Mouse (Mus musculus): ENCODE measurements around the gene Prss56.

Gene Prss56

DNA sequence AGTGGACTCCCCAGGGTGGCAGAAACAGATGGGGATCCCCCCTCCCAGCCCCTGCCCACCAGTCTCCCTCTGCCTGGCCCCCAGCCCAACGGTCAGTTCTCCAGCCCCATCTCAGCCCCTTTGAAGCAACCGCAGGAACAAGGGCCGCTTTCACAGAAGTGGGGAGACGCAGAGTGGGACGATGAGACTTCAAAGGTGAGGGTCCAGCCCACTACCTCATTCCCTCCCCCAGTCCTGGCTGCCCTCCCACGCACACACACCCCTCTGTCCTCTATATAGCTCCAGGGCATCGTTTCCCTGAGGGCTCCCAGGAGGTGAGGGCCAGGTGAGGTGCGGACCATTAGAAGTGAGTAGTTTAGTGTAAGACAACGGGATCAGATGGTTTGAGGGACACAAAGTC, at the start of gene Prss56:
Prss56 (plus strand) TSS at position 301 of the 400 bp plus-strand sequence.
- no peak for DNase-seq (ENCODE audit: low spot score in 2 of 2)

DNA sequence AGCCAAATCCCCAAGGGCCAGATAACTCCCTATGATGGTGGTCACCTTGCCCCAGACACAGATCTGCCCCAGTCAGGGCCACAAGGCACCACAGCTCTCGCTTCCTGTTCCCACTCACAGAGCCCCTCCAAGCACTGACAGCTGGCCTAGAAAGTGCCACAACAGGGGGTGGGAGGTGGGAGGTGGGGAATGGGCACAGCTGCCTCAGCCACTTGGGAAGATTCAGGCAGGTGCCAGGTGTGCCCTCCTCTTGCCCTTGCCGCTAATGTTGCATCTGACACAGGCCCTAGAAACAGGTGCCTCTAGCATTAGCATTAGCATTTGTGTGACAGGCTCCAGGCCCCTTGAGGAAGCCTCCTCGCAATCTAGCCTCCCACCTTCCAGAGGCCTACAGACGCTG, 41.6 kb upstream of the Prss56 start:
- DNase-seq (ENCODE audit: low spot score in 2 of 2), result no peak

DNA sequence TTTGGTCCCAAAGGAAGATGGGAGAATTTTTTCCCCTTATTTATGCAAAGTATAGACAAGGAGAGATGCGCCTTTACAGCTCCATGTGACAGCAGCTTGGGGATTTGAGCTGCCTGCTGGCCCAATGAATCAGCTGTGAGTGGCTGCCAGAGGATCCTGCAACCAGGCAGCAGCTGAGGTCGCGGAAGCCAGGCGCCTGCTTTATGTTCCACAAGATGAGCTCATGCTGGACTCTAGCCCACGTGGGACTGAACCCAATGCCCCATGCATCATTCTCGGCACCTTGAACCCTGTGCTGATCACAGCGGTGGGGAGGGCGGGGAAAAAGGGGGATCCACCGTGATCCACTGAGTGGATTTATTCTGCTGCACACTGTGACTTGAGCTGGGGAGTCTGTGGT, 40.7 kb upstream of the Prss56 start:
- no peak for DNase-seq (ENCODE audit: low spot score in 2 of 2)

DNA sequence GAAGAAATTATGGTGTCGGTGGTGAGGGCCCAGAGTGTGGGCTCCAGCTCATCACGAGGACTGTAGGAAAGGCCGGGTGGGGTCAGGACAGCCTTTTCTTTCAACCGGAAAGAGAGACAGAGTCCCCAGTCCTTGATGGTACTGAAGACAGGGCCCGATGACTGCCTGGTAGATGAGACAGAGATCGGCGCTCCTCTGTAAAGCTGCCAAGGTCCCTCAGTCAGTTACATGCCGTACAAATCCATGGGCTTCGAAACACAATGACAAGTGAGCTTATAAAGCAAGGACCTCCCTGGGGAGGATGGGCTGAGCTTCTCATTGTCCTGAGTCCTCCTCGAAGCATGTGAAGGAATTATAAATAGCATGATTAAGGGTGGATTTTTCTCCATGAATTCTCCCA, 40.0 kb upstream of the Prss56 start:
- no peak for DNase-seq (ENCODE audit: low spot score in 2 of 2)

DNA sequence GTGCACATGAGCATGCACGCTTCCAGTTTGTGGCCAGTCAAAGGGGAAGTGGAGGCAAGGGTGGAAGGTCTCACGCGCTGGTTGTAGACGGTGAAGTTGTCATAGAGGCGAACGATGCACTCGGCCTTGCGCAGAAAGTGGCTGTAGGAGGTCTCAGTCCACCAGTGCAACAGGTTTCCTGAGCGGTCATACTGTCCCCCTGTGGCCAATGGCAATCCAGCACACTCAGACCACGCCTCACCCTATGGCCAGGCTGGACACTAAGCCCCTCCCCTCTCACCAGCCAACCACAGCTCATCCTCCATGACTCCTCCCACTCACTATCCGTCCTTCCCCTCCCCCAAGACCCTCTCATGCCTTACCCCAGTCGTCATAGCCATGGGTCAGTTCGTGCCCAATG, 33.7 kb upstream of the Prss56 start:
- no peak for DNase-seq (ENCODE audit: low spot score in 2 of 2)

DNA sequence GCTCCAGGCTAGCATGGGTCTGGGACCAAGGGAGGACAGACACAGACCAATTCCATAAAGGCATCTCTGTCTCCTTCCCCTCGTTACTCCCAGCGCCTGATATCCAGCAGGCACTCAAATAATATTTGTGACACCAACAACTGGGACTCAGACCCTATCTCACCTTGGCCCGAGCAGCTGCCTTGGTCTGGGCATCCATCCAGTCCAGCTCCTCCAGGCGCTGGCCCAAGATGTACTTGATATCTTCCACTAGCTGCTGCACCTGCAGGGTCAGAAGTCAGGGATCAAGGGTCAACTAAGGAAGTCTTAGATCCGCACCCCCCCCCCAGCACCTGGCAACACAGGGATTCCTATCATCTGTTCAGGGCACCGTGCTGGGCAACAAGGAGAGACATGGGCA, 31.8 kb upstream of the Prss56 start:
- no peak for DNase-seq (ENCODE audit: low spot score in 2 of 2)

DNA sequence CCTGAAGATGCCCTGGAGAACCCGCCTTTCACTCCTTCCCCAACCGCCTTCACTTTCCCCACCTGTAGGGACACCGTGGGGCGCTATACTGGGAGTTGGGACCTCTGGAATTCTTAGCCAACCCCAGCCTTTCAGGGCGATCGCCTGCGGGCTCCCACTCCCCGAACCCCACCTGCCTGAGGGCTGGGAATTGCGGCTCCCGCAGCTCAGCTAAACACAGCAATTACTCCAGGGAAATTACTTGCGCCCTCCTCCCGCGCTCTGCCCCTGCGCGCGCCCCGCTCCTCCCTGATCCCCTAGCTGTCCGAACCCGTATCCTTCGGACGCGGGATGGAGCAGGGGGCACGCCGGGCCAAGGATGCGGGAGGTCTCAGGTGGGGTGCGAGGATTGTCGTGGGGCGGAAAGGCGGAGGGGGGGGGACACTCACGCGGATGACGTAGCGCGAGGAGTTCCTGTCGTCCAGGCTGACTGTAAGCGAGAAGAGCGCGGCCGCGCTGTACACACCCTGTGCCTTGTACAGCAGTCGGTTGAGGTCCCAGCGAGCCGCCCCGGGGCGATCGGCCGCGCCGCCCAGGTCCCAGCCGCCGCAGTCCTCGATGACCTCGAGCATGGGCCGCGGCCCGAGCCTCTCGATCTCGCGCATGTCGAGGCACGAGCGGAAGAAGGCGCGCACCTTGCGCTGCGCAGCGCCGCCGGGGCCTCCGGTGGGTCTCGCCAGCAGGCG, 29.2 kb upstream of the Prss56 start:
- no peak for DNase-seq (ENCODE audit: low spot score in 2 of 2)

DNA sequence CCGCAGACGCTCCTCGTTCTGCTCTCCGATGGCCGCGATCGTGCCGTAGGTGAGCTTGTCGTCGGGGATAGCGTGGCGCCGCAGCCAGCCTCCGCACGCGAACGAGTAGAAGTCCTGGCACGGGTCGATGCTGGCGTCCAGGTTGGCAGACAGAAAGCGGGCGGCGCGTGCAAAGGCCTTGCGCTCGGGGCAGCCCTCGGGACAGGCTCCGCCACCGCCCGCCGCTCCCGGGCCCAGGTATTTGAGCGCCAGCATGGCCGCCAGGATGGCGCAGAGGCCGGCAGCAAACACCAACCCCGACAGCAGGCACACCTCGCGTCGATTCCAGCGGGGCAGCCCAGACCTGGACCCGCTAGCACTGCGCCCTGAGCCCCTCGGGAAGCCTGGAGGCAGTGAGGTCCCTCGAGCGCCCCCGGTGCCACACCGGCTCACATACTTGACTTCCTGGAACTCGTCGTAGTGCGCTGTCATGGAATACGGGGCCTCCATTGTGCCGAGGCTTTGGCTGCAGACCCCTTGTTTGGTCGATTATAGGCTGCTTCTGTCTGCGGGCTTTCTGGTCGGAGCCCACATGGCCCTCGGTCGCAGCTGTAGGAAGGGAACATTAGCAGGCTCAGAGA, 28.5 kb upstream of the Prss56 start:
- no peak for DNase-seq (ENCODE audit: low spot score in 2 of 2)

DNA sequence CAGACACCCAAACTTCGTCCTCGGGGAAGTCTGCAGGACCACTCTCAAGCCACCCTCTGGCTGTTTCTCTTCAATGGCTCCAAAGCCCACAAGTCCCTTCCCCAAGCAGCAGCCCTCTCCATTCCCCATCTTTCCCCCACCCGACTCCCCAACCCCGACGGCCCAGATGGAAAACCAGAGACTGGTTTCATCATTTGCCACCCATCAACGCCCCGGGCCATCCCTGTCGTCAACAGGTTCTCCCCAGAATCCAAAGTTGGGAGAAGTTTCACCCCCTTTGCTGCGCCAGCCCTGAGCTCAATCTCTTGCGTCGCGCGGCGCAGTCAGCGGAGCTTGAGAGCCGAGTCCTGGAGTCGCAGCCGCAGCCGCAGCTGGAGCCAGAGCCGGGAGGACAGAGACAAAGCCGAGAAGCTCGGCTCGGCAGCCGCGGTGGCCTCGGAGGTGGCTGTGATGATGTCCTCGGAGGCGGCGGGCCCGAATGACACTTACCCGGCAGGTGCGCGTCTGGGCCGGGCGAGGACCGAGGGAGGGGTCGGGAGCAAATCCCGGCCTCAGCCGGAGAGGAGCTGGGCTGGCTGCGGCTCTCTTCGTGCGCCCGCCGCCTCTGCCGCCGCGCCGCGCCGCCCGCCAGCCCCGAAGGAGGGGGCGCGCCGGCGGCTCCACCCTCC, 27.4 kb upstream of the Prss56 start:
- no peak for DNase-seq (ENCODE audit: low spot score in 2 of 2)

DNA sequence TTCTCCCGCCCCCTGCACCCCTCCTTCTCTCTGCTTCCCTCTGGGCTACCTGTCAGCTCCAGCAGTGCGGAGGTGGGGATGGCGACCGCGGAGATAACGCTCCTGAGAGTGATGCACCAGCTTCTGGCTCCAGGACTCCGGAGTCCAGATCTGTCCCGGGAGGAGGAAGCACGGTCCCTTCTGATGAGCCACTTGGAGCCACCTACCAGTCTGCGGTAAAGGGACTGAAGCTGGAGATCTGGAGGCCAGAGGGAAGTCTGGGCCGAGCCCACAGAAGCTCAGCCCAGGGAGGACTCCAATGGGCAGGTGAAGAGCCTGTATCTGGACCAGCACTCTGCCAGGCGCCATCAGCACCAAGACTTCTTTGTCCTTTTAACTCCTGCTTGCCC, 26.9 kb upstream of the Prss56 start, which contains the start of gene Ecel1:
Ecel1 (minus strand) TSS at position 323 of the 389 bp plus-strand sequence.
- no peak for DNase-seq (ENCODE audit: low spot score in 2 of 2)

DNA sequence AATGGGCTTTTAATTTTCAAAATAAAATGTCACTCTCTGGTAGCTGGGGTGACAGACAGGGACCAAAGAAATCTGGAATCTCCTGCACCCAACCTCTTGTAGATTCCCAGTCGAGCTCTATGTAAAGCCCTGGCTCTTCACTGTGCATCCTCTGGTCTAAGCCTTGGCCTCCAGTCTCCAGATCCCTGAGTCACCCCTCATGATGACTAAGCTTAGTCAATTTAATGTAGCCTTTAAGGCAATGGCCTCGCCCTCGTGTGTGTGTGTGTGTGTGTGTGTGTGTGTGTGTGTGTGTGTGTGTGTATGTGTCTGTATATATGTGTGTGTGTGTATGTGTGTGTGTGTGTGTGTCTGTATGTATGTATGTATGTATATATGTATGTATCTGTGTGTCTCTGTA, 23.7 kb upstream of the Prss56 start:
- DNase-seq (ENCODE audit: low spot score in 2 of 2), result no peak

DNA sequence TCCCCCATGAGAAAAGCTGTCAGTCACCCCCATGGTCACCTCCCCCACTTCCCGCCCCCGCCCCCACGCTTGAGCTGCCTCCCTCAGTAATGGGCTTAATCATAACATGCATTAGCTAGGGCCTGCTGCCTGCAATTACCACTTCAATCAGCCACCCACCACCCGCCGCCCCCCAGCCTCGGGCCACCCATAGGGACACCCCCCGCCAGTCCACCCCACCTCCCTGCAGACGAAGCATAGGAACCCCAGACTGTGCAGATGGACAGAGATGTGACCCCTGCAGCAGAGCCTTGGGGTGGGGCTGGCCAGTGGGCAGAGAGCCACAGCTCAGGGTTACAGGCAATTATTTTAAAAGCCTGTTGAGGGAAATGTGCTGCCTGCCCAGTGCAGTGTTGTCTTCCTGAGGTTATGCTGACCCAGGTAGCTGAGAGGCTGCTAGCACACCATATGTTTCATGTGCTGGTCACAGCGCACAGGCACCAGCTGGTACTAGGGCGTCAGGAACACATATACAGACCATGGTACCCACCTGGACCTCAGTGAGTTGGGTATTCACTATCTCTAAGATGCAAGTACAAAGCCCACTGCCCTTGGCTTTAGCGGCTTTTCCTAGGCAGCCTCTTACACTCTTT, 18.8 kb upstream of the Prss56 start:
- DNase-seq (ENCODE audit: low spot score in 2 of 2), result no peak

DNA sequence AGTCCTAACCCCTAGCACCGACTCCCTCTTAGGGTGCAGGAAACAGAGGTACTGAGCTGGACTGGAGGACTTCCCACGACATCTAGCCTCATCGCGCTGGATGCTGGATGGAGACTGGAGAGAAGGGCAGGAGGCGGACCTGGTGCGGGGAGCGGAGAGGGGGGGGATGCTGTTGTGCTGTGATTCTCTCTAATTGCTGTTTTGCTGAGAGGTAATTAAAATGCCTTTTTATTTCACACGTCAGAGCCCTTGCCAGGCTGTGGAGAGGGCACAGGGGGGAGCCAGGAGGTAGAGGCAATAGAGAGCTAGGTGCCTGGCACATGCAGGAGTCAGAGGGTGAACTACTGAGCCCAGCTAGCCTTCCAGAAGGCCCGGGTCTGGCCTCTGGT, 18.3 kb upstream of the Prss56 start:
- DNase-seq (ENCODE audit: low spot score in 2 of 2), result no peak

DNA sequence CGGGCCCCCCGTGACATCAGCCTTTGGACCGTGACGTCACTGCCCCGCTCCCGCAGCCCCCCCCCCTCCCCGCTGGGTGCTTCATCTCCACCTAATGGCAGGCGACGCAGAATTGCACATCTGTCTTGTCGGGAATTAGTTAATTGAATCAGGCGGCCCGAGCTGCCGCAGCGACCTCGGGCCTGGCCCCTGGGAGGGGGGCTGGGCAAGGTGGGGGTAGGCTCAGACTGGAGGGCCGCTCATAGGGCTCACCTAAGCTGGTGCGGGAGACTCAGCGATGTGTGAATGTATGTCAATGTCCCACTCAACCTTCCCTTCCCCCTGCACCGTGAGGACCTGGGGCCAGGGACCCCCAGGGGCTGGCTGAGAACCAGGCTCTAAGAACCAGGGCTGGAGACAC, 12.7 kb upstream of the Prss56 start:
- no peak for DNase-seq (ENCODE audit: low spot score in 2 of 2)

DNA sequence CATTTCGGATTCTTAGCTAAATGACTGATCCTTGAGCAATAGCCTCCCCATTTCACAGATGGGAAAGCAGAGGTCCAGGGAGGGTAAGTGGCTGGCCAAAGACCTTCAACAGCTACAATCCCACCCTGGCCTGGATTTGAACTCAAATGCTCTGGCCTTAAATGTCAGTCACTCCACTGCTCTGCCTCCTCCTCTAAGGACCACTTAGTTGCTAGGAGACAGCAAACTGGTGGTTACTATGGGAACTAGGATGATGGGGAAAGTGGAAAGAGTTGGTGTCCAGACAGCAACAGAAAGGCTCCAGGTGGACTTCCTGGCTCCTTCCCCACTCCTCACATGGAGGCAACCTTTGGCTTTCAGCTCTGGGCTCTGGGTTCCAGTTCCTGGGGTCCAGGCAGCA, 11.8 kb upstream of the Prss56 start:
- no peak for DNase-seq (ENCODE audit: low spot score in 2 of 2)

DNA sequence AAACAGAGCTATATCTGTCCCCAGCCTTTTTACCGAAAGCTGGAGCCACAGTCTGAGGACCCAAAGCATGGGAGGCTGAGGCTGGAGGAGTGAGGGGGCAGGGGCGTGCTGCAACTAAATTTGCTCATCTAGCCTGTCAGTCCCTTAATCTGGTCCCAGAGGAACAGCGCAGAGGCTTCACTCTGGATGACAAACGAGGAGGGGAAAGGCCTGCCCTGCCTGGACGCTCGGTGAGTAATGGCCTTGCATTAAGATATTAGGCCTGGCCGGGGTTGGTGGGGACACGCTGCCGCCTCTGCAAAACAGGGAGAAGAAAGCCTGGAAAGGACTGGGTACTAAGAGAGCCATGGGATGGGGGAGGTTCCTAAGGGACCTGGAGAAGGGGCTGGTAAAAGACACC, 10.8 kb upstream of the Prss56 start:
- DNase-seq (ENCODE audit: low spot score in 2 of 2), result no peak

DNA sequence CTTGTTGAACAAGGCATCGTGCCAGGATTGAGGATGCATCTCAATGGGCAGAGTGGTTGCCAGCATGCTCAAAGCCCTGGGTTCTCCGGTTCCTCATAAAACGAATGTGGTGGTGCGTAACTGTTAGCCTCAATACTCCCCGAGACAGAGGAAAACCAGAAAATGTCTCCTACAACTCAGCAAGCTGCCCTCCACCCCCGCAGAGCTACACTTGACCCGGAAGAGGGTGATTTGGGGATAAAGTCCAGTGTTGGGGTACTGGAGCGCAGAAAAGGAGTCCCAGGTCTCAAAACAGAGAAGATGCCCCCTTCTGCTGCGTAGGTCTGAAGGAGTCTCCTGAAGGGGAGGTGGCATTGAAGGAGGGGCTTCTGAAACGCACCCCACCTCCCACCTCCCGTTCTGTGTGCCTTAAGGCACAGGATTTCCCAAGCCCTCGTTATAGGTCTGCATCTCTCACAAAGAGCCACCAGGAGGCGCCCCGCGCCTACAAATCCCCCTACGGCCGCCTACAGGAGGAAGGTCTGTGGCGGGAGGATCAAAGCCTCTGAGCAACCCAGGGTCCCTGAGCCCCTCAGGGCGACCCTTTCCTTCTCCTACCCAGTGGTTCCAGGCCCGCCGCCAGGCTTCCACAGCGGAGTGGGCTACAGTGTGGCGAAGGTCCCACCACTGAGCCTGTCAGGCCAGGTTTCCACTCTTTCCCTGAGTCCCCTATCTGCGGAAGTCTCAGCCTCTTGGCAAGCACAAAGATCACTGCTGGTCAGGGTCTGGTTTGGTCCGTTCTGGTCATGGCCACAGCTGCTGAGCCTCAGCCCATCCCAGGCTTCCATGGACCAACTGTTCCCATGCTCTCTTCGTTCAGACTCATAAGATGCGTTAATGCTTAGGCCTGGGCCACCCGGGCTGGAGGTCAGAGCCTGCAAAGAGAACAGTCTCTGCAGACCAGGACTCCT, 8.8 kb upstream of the Prss56 start:
- peak; percentile 17 to 38 for DNase-seq (ENCODE audit: low spot score in 2 of 2)

DNA sequence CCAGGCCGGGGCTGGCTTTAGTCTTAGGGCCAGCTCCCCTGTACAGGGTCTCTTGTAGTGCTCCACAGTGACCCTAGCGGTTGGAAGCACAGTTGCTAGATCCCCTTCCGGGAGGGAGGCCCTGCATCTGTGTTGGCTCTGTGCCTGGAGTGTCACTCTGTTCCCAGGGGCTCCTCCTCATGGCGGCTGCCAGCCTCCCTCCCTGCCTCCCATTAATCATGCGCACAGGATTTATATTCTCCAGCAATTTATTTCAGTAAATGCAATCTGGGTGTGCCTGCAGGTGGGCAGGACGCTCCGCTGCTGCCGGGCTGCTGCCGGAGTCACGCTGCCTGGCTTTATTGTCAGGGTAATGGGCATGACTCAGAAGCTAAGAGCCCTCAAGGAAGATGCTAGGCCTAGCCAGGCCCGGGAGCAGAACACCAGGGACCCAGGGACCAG, 7.2 kb upstream of the Prss56 start:
- DNase-seq (ENCODE audit: low spot score in 2 of 2), result no peak

DNA sequence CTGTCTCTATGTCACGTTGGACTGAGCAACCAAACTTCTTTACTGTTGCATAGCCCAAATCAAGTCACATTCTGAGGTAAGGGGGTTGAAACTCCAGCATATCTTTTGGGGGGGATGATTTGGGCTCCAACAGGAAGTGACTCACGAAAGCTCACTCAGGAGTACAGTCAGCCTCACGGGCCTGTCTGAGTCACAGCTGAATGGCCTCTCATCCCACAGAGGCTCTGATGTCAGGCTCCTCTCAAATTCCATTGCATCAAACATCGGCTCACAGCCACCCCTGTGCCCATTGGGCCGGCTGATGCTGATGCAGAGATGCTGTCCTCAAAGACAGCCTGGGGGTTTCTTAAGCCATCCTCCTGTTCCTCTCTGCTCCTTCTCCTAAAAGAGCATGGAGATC, 2.2 kb upstream of the Prss56 start:
- no peak for DNase-seq (ENCODE audit: low spot score in 2 of 2)

DNA sequence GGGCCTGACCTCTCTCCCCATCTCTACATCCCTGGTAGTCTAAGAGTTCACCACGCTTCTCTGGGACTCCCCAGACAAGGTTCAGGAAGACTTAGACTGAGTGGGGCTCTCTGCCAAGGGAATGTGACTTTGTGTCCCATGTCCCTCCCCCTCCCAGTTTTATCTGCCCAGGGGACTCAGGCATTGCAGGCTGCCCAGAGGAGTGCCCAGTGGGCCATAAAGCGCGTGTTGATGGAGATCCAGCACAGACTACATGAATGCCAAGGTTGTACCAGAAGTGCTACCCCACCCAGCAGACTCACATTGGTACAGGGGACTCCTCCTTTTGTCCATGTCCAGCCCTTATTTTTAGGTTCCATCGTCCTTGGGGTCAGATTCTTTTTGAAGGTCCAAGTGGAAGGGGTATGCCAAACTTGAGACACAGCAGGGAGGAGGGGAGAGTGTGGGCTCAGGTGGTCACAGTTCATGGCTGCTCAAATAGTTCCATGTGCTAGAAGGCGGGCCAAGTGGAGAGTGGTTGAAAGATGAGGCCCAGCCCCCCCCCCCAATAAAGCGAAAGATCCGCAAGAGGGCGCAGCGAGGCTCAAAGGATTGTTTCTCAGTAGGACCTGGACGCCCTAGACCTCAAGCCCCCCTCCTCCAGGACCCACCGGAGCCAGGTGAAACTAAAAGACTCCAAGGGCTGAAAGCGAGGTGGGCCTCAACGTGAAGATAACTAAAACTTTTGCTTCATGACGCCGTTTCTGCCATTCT, 1.1 kb downstream of the Prss56 start:
- DNase-seq (ENCODE audit: low spot score in 2 of 2), result no peak

DNA sequence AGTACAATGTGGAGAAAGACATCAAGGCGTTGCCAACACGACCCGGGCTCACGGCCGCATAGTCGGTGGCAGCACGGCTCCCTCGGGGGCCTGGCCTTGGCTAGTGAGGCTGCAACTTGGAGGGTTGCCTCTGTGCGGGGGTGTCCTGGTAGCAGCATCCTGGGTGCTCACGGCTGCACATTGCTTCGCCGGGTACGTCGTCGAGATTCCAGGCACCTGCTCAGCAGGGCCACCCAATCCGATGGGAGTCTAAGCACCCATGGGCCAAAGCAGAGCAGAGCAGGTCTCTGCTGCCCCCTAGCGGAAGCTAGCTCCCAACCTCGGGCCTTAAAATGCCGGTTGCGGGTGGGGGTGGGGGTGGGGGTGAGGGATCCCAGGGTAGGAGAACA, 1.6 kb downstream of the Prss56 start:
- peak; percentile 22 to 30 for DNase-seq (ENCODE audit: low spot score in 2 of 2)

All from spleen, postnatal 36 days (tissue).